ENCODE assay signal across 10 mouse cellular contexts in genomic region chr6:85510476-85510875, GRCm38 (mm10). TPM values are rescaled to one million over a fixed set of nuclear protein-coding genes. Genes with fewer than 3 reads are reported as not detected.
DNase-seq lines count a peak whose midpoint lies in the region; ATAC-seq lines count a peak whose summit lies in the region.
"Had no signal": no experiment of that assay in that cellular context is flagged by ENCODE, and none has a peak within 500 bp of the region (broad histone marks: within the 10 kb centered on the region; RNA-seq: fewer than 3 reads in every experiment).

No protein-coding gene starts in this region.

- ATAC-seq in cerebellum, adult (ENCODE audit: insufficient number of reproducible peaks, low FRiP score, low TSS enrichment), result no peak
- no peak for ATAC-seq in midbrain, embryonic 14.5 days (ENCODE audit: low FRiP score, low TSS enrichment)
- no peak for ATAC-seq in midbrain, embryonic 13.5 days

- no peak overlapping the region for H3K9ac ChIP-seq in midbrain, embryonic 14.5 days (replicated peaks; ENCODE audit: low read length)
- no peak overlapping the region for H3K9ac ChIP-seq in midbrain, embryonic 13.5 days (replicated peaks)

- no peak overlapping the region for H3K27ac ChIP-seq in midbrain, embryonic 14.5 days (replicated peaks; ENCODE audit: low read depth, low read length)
- H3K27ac ChIP-seq in midbrain, embryonic 13.5 days, result no peak overlapping the region

- WGBS in midbrain, embryonic 14.5 days, result under 1% methylated on average over 6 of the region's 6 CpGs
- under 1% methylated on average over 6 of the region's 6 CpGs for WGBS in midbrain, embryonic 13.5 days

- DNase-seq in cerebellum, adult 11 months, result peak; percentile 73
- DNase-seq in midbrain, embryonic 14.5 days, result peak; percentile 89
- DNase-seq in cerebellum, postnatal 25 days, result peak; percentile 86 to 94
- peak; percentile 77 to 94 for DNase-seq in layer of hippocampus, adult 18-20 months (ENCODE audit: low spot score in 2 of 2)
- DNase-seq in lung, postnatal 25 days (ENCODE audit: low spot score), result peak; percentile 11
- no peak for DNase-seq in urinary bladder, postnatal 10 days (ENCODE audit: low spot score)

- H3K9me3 ChIP-seq in midbrain, embryonic 14.5 days (ENCODE audit: control insufficient read depth, low read length), result no peaks in the 10 kb centered on the region
- H3K9me3 ChIP-seq in midbrain, embryonic 13.5 days, result no peaks in the 10 kb centered on the region

- peaks cover 68% of the 10 kb centered on the region for H3K27me3 ChIP-seq in midbrain, embryonic 14.5 days (ENCODE audit: control insufficient read depth, insufficient read depth, low read length)
- peaks cover 69% of the 10 kb centered on the region for H3K27me3 ChIP-seq in midbrain, embryonic 13.5 days

- H3K4me1 ChIP-seq in midbrain, embryonic 14.5 days (ENCODE audit: control insufficient read depth, insufficient read depth, low read length), result 0 out of 2 replicates have a peak, but pooled peaks cover 10% of the 10 kb centered on the region
- peaks cover 28% of the 10 kb centered on the region for H3K4me1 ChIP-seq in midbrain, embryonic 13.5 days (replicated peaks)

- no peaks in the 10 kb centered on the region for H3K36me3 ChIP-seq in midbrain, embryonic 14.5 days (ENCODE audit: control insufficient read depth, insufficient read depth, low read length)
- no peaks in the 10 kb centered on the region for H3K36me3 ChIP-seq in midbrain, embryonic 13.5 days

- H3K4me2 ChIP-seq in midbrain, embryonic 14.5 days (ENCODE audit: low read length), result no peak overlapping the region
- no peak overlapping the region for H3K4me2 ChIP-seq in midbrain, embryonic 13.5 days (replicated peaks)

- H3K4me3 ChIP-seq in midbrain, embryonic 14.5 days (replicated peaks; ENCODE audit: low read depth, low read length), result no peak overlapping the region
- H3K4me3 ChIP-seq in midbrain, embryonic 13.5 days (replicated peaks), result no peak overlapping the region
- H3K4me3 ChIP-seq: megakaryocyte, embryonic 14.5 days had no signal

RNA-seq across cellular contexts. Expression of gene Egr4, which starts 2.9 kb away (rescaled TPM):
- polyA plus RNA-seq in midbrain, embryonic 14.5 days (2014; fragmentation: Nextera tagmentation; extraction: Ambion mirVana), result not detected in 2 replicates
- not detected in 2 replicates for polyA plus RNA-seq in midbrain, embryonic 13.5 days (2015; fragmentation: Nextera tagmentation; extraction: Ambion mirVana)
- 10 to 100 TPM; 38.7 to 53.2 TPM for total RNA-seq in layer of hippocampus, adult 18-20 months (2021)
- total RNA-seq: gastrocnemius, postnatal 4 days had no signal

RNA-seq across cellular contexts. Expression of gene Fbxo41, which starts 7.7 kb away (rescaled TPM):
- 10.1 and 11.4 TPM in 2 replicates for polyA plus RNA-seq in midbrain, embryonic 14.5 days (2014; fragmentation: Nextera tagmentation; extraction: Ambion mirVana)
- polyA plus RNA-seq in midbrain, embryonic 13.5 days (2015; fragmentation: Nextera tagmentation; extraction: Ambion mirVana), result 4.7 and 5.0 TPM in 2 replicates
- total RNA-seq in layer of hippocampus, adult 18-20 months (2021), result 10 to 100 TPM; 86.4 to 86.8 TPM

RNA-seq across cellular contexts. Expression of gene Pradc1, which starts 58.7 kb away (rescaled TPM):
- 15.0 and 18.5 TPM in 2 replicates for polyA plus RNA-seq in midbrain, embryonic 14.5 days (2014; fragmentation: Nextera tagmentation; extraction: Ambion mirVana)
- polyA plus RNA-seq in midbrain, embryonic 13.5 days (2015; fragmentation: Nextera tagmentation; extraction: Ambion mirVana), result 21.6 and 24.3 TPM in 2 replicates
- total RNA-seq in layer of hippocampus, adult 18-20 months (2021), result 10 to 100 TPM; 17.0 to 17.3 TPM

RNA-seq across cellular contexts. Expression of gene Cct7, which starts 59.2 kb away (rescaled TPM):
- 589 and 591 TPM in 2 replicates for polyA plus RNA-seq in midbrain, embryonic 14.5 days (2014; fragmentation: Nextera tagmentation; extraction: Ambion mirVana)
- 630 and 636 TPM in 2 replicates for polyA plus RNA-seq in midbrain, embryonic 13.5 days (2015; fragmentation: Nextera tagmentation; extraction: Ambion mirVana)
- 100 to 1,000 TPM; 229 to 234 TPM for total RNA-seq in layer of hippocampus, adult 18-20 months (2021)
